Mouse (Mus musculus) heart, postnatal 0 days (tissue): Measurements from ENCODE around the gene Cux2.

Experiments
- CTCF ChIP-seq: IDR thresholded peaks from 2 replicates; pipeline ENCODE4 v1.5.1; 2016; ENCODE audit warnings: antibody characterized with exemption, control low read depth, low read depth
- EP300 ChIP-seq: IDR thresholded peaks from 2 replicates; pipeline ENCODE4 v1.6.1; 2016; ENCODE audit warnings: antibody characterized with exemption, low read depth

DNA sequence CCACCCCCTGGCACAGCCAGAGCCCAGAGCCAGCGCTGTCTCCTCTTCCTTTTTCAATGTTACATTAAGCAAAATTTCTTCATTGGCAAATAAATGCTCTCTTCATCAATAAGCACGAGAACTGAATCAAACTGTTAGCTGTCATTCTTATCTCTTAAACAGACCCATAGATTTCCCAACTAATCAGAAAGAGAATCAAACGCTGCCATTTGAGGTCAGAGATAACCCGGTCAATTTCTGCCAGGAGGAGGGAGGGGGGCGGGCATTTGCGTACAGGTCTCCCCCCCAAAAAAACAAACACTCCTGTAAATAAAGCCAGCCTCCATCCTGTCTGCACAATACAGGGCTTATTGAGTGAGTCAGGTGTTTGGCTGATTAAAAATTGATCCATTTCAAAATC lies 33.2 kb downstream of the Cux2 start:
- TF ChIP-seq EP300 (no peak), CTCF (no peak)
